Mouse (Mus musculus) left cerebral cortex, postnatal 10 days (tissue): ENCODE measurements around the gene Ccdc30. TPM values are rescaled to one million over a fixed set of nuclear protein-coding genes. Genes with fewer than 3 reads are reported as not detected.
"Not testable (repeated sequence)": the region's sequence is repeated elsewhere in the genome, so short reads cannot be mapped to it uniquely, and the experiment has no call there.

Experiments used
- DNase-seq, 2 experiments: peaks; one replicate each; pipeline ENCODE4 v3.0.0; 2021 to 2022; ENCODE audit warnings: low spot score in 2 of 2, mixed read lengths in 1 of 2; ENCODE audit errors: extremely low spot score in 1 of 2
- intact Hi-C: fragments of 180-260 bp; cut with DNase I; formaldehyde crosslinking; loops from one replicate; pipeline ENCODE4 v1.15.1; 2025
- total RNA-seq, 2 experiments: library from RNA; stranded (reverse); gene quantifications; 2 replicates each; pipeline ENCODE4 v1.2.3; 2021

Gene Ccdc30
- total RNA-seq, 2 experiments from 2014 or later = 18.1 to 20.1 TPM

DNA sequence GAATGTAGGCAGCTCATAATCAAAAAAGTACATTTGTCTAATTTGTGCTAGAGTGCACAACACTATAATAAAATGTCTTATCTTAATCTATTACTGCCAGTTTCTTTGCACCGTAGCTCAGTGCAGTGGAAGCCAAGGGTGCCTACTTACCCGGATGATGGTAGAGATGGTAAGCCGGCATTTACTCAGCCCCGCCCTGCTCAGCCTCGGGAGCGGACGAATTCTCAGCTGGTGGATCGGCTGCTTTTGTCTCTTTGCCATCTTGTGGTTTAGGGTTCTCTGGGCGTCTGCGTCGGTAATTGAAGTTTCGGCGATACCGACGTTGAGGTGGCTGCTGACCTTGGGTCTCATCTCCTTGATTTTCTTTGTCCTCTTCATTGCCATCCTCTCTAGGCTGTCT is 136.5 kb downstream of the Ccdc30 start:
- DNase-seq, intact Hi-C loops: not testable (repeated sequence)

DNA sequence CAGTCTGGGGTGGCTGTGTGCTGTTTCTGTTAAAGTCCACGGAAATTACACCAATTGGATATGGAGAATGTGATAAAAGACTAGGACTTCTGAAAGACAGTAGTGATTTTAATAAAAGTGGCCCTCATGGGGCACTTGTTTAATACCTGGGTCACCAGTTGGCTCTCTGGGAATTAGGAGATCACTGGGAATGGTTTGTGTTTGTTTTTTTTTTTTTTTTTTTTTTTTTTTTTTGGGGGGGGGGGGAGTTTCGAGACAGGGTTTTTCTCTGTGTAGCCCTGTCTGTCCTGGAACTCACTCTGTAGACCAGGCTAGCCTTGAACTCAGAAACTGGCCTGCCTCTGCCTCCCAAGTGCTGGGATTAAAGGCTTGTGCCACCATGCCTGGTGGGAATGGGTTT is 139.6 kb downstream of the Ccdc30 start:
- intact Hi-C loops = no loop called here

GRCm38 (mm10) chr4:119275226-119275625 is 140.1 kb downstream of the Ccdc30 start:
- DNase-seq = no peak
- intact Hi-C loops = no loop called here

More for the DNA sequence above, 139.6 kb downstream of the Ccdc30 start:
- DNase-seq = no peak

DNA sequence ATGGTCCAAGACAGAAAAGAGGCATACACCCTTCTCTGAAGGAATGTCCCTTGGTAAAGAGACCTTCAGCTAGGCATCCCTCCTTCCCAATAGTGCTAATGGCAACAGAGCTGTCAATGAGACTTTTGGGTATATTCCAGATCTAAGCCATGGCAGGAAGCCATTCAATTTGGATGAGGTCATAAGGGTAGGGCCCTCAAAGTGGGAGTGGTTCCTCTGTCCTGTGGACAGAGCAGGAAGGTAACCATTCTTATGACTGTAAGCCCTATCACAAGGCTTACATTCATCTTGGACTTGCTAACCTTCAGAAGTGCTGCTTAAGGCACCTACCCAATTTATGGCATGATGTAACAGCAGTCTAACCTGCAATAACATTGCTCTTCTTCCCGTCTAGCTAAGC is 140.7 kb downstream of the Ccdc30 start:
- intact Hi-C loops = no loop called here
- no peak for DNase-seq

Other genes starting within 250 kb of the Ccdc30 start
- 1 to 10 TPM; 5.5 to 5.8 TPM for gene Zfp691, start 241.3 kb downstream of the Ccdc30 start, total RNA-seq
- gene Ermap, start 225.5 kb downstream of the Ccdc30 start, total RNA-seq = under 1 TPM; 0.45 to 0.51 TPM
- 10 to 100 TPM; 27.9 to 29.7 TPM for gene Svbp, start 220.2 kb downstream of the Ccdc30 start, total RNA-seq
- under 1 TPM; 0.28 to 0.30 TPM for gene Tmem269, start 197.3 kb downstream of the Ccdc30 start, total RNA-seq
- gene AU022252, start 182.8 kb downstream of the Ccdc30 start, total RNA-seq = 10 to 100 TPM; 32.3 to 35.4 TPM
- gene P3h1, start 182.6 kb downstream of the Ccdc30 start, total RNA-seq = 1 to 10 TPM; 8.5 to 8.6 TPM
- under 1 TPM; 0.16 to 0.47 TPM for gene Cldn19, start 160.1 kb downstream of the Ccdc30 start, total RNA-seq
- 100 to 1,000 TPM; 812 to 832 TPM for gene Ybx1, start 120.9 kb downstream of the Ccdc30 start, total RNA-seq
- gene Ppih, start 95.0 kb downstream of the Ccdc30 start, total RNA-seq = 10 to 100 TPM; 19.5 to 23.5 TPM
- gene Ppcs, start 6.9 kb upstream of the Ccdc30 start, total RNA-seq = 1 to 10 TPM; 5.5 to 7.2 TPM
- gene Zmynd12, start 7.3 kb upstream of the Ccdc30 start, total RNA-seq = not detected
- gene Rimkla, start 77.1 kb upstream of the Ccdc30 start, total RNA-seq = 10 to 100 TPM; 20.8 to 21.8 TPM
- 10 to 100 TPM; 59.6 to 73.9 TPM for gene Foxj3, start 121.5 kb upstream of the Ccdc30 start, total RNA-seq
- gene Frg2f1, start 124.0 kb upstream of the Ccdc30 start, total RNA-seq = 10 to 100 TPM; 25.9 to 26.2 TPM
- gene Guca2a, start 222.2 kb upstream of the Ccdc30 start, total RNA-seq = not detected
- not detected for gene Guca2b, start 243.4 kb upstream of the Ccdc30 start, total RNA-seq